Mouse (Mus musculus): ENCODE data around the gene Sec24d. TPM values are rescaled to one million over a fixed set of nuclear protein-coding genes. Genes with fewer than 3 reads are reported as not detected.

Sec24d gene
- total RNA-seq, 4 experiments from 2014 or later, result 21.0 to 29.2 (median 27.2) TPM

- no peak for DNase-seq (ENCODE audit: low spot score in 2 of 2)
These were observed 29.4 kb downstream of the Sec24d start for GRCm38 (mm10) chr3:123296654-123297053.

GRCm38 (mm10) chr3:123298283-123298682, 31.0 kb downstream of the Sec24d start:
- DNase-seq (ENCODE audit: low spot score in 2 of 2), result peak; percentile 89 to 93

GRCm38 (mm10) chr3:123301521-123301920, 34.3 kb downstream of the Sec24d start:
- DNase-seq (ENCODE audit: low spot score in 2 of 2), result no peak

- DNase-seq (ENCODE audit: low spot score in 2 of 2), result no peak
These were observed 38.4 kb downstream of the Sec24d start for GRCm38 (mm10) chr3:123305611-123306010.

GRCm38 (mm10) chr3:123307446-123307845, 40.2 kb downstream of the Sec24d start:
- no peak for DNase-seq (ENCODE audit: low spot score in 2 of 2)

GRCm38 (mm10) chr3:123309141-123309540, 41.9 kb downstream of the Sec24d start:
- no peak for DNase-seq (ENCODE audit: low spot score in 2 of 2)

GRCm38 (mm10) chr3:123312477-123313062, 45.3 kb downstream of the Sec24d start:
- no peak for DNase-seq (ENCODE audit: low spot score in 2 of 2)

- no peak for DNase-seq (ENCODE audit: low spot score in 2 of 2)
These were observed 46.2 kb downstream of the Sec24d start for GRCm38 (mm10) chr3:123313477-123313876.

- no peak for DNase-seq (ENCODE audit: low spot score in 2 of 2)
These were observed 46.8 kb downstream of the Sec24d start for GRCm38 (mm10) chr3:123313920-123314614.

- DNase-seq (ENCODE audit: low spot score in 2 of 2), result no peak
These were observed 48.8 kb downstream of the Sec24d start for GRCm38 (mm10) chr3:123316066-123316465.

- DNase-seq (ENCODE audit: low spot score in 2 of 2), result no peak
These were observed 49.8 kb downstream of the Sec24d start for GRCm38 (mm10) chr3:123317081-123317480.

GRCm38 (mm10) chr3:123320341-123320740, 53.1 kb downstream of the Sec24d start:
- no peak for DNase-seq (ENCODE audit: low spot score in 2 of 2)

- DNase-seq (ENCODE audit: low spot score in 2 of 2), result peak; percentile 20 to 50
These were observed 54.4 kb downstream of the Sec24d start for GRCm38 (mm10) chr3:123321612-123322011.

GRCm38 (mm10) chr3:123322147-123322546, 54.9 kb downstream of the Sec24d start:
- DNase-seq (ENCODE audit: low spot score in 2 of 2), result no peak

GRCm38 (mm10) chr3:123324326-123324725, 57.1 kb downstream of the Sec24d start:
- no peak for DNase-seq (ENCODE audit: low spot score in 2 of 2)

GRCm38 (mm10) chr3:123329251-123329650, 62.0 kb downstream of the Sec24d start:
- DNase-seq (ENCODE audit: low spot score in 2 of 2), result no peak

GRCm38 (mm10) chr3:123330221-123330620, 63.0 kb downstream of the Sec24d start:
- DNase-seq (ENCODE audit: low spot score in 2 of 2), result no peak

GRCm38 (mm10) chr3:123332330-123333054, 65.2 kb downstream of the Sec24d start:
- no peak for DNase-seq (ENCODE audit: low spot score in 2 of 2)

- DNase-seq (ENCODE audit: low spot score in 2 of 2), result no peak
These were observed 65.8 kb downstream of the Sec24d start for GRCm38 (mm10) chr3:123333055-123333424.

GRCm38 (mm10) chr3:123334947-123335346, 67.7 kb downstream of the Sec24d start:
- DNase-seq (ENCODE audit: low spot score in 2 of 2), result no peak

- no peak for DNase-seq (ENCODE audit: low spot score in 2 of 2)
These were observed 68.2 kb downstream of the Sec24d start for GRCm38 (mm10) chr3:123335480-123335879.

GRCm38 (mm10) chr3:123336455-123336854, 69.2 kb downstream of the Sec24d start:
- no peak for DNase-seq (ENCODE audit: low spot score in 2 of 2)

Data from layer of hippocampus, adult 8-10 months (tissue).